Mouse (Mus musculus) CD4-positive helper T cell, adult 2 months (primary cell): ENCODE results near the gene Cpox.

Experiments
- DNase-seq: peaks from one replicate; pipeline ENCODE4 v3.0.0-alpha.2; 2012; ENCODE audit warnings: low read depth, missing footprints, low spot score

Cpox gene

DNA sequence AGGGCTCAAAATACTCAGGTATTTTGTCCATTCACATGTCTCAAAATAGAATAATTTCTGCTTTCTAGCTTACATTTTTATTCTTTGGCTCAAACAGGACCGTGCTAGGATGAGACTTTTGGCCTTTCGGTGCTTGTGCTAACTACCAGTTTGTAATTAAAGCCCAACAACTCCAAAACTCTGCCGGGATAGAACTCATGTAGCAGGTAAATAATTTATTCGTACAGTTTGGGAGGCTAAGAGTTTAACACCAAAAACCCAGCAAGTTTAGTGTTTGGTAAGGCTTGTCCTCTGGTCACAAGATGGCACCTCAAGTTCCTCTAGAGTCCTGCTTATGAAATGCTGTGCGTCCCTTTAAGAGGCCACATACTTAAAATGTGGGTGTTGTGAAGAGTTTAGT is 70.7 kb downstream of the Cpox start:
- DNase-seq, result no peak

DNA sequence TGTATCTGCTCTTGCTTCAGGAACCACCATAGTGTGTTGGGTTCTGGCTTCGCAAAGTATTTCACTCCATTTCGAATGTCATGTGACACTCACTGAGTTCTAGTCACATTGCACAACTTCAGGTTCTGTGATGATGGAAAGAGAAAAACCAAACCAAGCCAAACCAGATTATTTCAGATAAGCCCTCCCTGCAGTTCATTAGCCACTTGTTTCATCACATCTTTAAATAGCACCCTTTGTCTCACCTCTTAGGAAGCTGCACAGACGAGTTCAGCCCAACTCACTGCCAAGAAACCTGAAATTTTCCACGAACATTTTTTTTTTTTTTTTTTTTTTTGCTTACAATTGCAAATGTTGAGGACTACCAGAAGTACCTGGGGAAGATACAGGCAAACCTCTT is 76.6 kb downstream of the Cpox start:
- no peak for DNase-seq

DNA sequence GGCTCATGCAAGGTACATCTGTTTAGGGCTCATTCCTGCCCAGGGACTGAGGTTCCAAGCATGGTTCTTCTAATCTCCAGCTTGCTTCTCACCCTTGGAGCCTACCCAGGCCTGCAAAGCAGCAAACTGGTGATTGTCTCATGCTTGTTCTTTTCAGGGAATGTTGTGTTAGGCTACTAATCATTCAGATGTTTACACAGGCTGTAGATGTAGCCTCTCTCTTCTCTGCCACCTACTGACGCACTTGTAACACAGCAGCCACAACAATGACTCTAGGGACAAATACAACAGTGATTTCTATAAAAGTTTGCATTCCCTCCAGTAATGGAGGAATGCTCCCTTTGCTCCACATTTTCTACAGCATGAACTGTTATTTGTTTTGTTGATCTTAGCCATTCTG is 81.2 kb downstream of the Cpox start:
- DNase-seq, result peak; percentile 12

DNA sequence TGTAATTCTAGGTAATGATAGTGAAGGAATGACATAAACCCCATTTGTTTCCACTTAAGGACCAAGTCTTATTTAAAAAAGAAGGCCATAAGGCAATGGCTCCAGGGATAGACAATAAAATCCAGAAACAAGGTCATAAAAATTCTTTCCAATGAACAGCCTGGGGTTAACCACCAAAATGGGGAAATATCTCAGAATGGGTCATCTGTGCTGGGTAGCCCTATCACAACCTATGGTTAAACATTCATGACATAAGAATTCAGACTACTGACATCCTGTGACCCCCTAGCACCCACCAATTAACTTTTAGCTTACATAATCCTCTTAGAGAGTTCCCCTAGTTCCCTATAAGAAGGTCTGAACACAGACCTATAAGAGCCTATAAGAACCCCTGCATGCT is 86.1 kb downstream of the Cpox start:
- no peak for DNase-seq

DNA sequence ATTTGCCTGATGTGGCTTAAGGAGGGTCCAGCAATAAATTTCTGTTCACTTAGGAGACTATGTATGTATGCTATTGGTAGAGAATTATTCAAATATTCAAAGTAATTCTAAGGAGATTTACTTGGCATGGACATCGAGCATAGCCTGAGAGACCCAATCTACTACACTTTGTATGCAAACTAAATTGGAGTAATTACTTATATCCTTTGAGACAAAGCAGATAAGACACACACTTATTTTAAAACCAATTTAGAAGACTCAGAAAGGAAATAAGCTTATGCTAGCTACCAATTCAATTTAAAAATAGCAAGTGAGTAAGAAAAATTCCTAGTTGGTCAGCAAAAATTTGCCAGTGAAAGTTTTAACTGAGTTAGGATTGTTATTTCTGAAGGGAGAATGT is 93.0 kb downstream of the Cpox start, which contains the start of gene Olfr172:
Olfr172 (minus strand) TSS at position 101 of the 400 bp plus-strand sequence.
- DNase-seq, result no peak
